9 mouse cellular contexts compared by ENCODE assay signal in genomic region chr6:114882212-114882611, GRCm38 (mm10).
DNase-seq lines count a peak whose midpoint lies in the region; ATAC-seq and TF ChIP-seq lines count a peak whose summit lies in the region.
"Had no signal": no experiment of that assay in that cellular context is flagged by ENCODE, and none has a peak within 500 bp of the region (broad histone marks: within the 10 kb centered on the region; RNA-seq: fewer than 3 reads in every experiment).

No protein-coding gene starts in this region.

- no peaks in the 10 kb centered on the region for H3K9me3 ChIP-seq in forebrain, embryonic 14.5 days (replicated peaks; ENCODE audit: control insufficient read depth, low read length)
- no peaks in the 10 kb centered on the region for H3K9me3 ChIP-seq in intestine, embryonic 16.5 days (ENCODE audit: control insufficient read depth, low read length)
- no peaks in the 10 kb centered on the region for H3K9me3 ChIP-seq in neural tube, embryonic 14.5 days (ENCODE audit: control insufficient read depth, low read length)

- intact Hi-C loops in left cerebral cortex, adult 2 months (cut with DNase I): no loop called here
- intact Hi-C loops in left cerebral cortex, postnatal 10 days (cut with DNase I): no loop called here

- no peaks in the 10 kb centered on the region; the same call in 1 of the 2 replicates for H3K36me3 ChIP-seq in forebrain, embryonic 14.5 days (ENCODE audit: control insufficient read depth, insufficient read depth, low read length)
- no peaks in the 10 kb centered on the region for H3K36me3 ChIP-seq in intestine, embryonic 16.5 days (ENCODE audit: control insufficient read depth, insufficient read depth, low read length)
- H3K36me3 ChIP-seq in neural tube, embryonic 14.5 days (ENCODE audit: control insufficient read depth, insufficient read depth, low read length): no peaks in the 10 kb centered on the region

- TF ChIP-seq CTCF in left cerebral cortex, adult 2 months (IDR thresholded peaks at IDR 0.05): no peak

- H3K27me3 ChIP-seq in forebrain, embryonic 14.5 days (replicated peaks; ENCODE audit: control insufficient read depth, insufficient read depth, low read length): no peaks in the 10 kb centered on the region
- no peaks in the 10 kb centered on the region for H3K27me3 ChIP-seq in intestine, embryonic 16.5 days (replicated peaks; ENCODE audit: control insufficient read depth, insufficient read depth, low read length)
- H3K27me3 ChIP-seq in neural tube, embryonic 14.5 days (ENCODE audit: control insufficient read depth, insufficient read depth, low read length): no peaks in the 10 kb centered on the region
- H3K27me3 ChIP-seq: Patski had no signal

- H3K27ac ChIP-seq in left cerebral cortex, adult 2 months: peak overlapping the region; percentile 92
- H3K27ac ChIP-seq in forebrain, embryonic 14.5 days (ENCODE audit: low read depth, low read length): peak overlapping the region; percentile 97
- peak overlapping the region; percentile 78 for H3K27ac ChIP-seq in intestine, embryonic 16.5 days (ENCODE audit: low read length)
- H3K27ac ChIP-seq in neural tube, embryonic 14.5 days (ENCODE audit: low read depth, low read length): peak overlapping the region; percentile 93

- no peak for DNase-seq in left cerebral cortex, adult 2 months (ENCODE audit: extremely low spot score in 1 of 2, low spot score in 2 of 2)
- DNase-seq in left cerebral cortex, postnatal 10 days (ENCODE audit: extremely low spot score in 1 of 2, low spot score in 2 of 2): no peak
- DNase-seq in forebrain, embryonic 14.5 days (ENCODE audit: low spot score): no peak
- DNase-seq in spleen, postnatal 10 days (ENCODE audit: low spot score in 2 of 2): no peak
- no peak for DNase-seq in layer of hippocampus, adult 9-10 months (ENCODE audit: low spot score)
- DNase-seq in cerebellum, adult 18-20 months: no peak

- peak overlapping the region; percentile 60; the same call in 1 of the 2 replicates for H3K9ac ChIP-seq in forebrain, embryonic 14.5 days (ENCODE audit: low read length)
- H3K9ac ChIP-seq in intestine, embryonic 16.5 days (ENCODE audit: low read depth, low read length): peak overlapping the region; percentile 42
- H3K9ac ChIP-seq in neural tube, embryonic 14.5 days (replicated peaks; ENCODE audit: low read depth, low read length): peak overlapping the region; percentile 25; the same call in 1 of the 2 replicates

- no peak for ATAC-seq in forebrain, embryonic 14.5 days
- no peak for ATAC-seq in intestine, embryonic 16.5 days
- ATAC-seq in neural tube, embryonic 14.5 days (ENCODE audit: low read depth): no peak
- ATAC-seq: Patski had no signal

- peak overlapping the region; percentile 24; the same call in 1 of the 2 replicates for H3K4me2 ChIP-seq in forebrain, embryonic 14.5 days (ENCODE audit: low read length)
- H3K4me2 ChIP-seq in intestine, embryonic 16.5 days (ENCODE audit: low read depth, low read length): no peak overlapping the region
- no peak overlapping the region; the same call in 1 of the 2 replicates for H3K4me2 ChIP-seq in neural tube, embryonic 14.5 days (ENCODE audit: low read depth, low read length)

- WGBS in forebrain, embryonic 14.5 days: 22% methylated on average over 5 of the region's 5 CpGs
- WGBS in intestine, embryonic 16.5 days: 58% methylated on average over 5 of the region's 5 CpGs
- 42% methylated on average over 5 of the region's 5 CpGs for WGBS in neural tube, embryonic 14.5 days

- H3K4me1 ChIP-seq in forebrain, embryonic 14.5 days (ENCODE audit: control insufficient read depth, insufficient read depth, low read length): peaks cover 63% of the 10 kb centered on the region
- H3K4me1 ChIP-seq in intestine, embryonic 16.5 days (ENCODE audit: control insufficient read depth, insufficient read depth, low read length): peaks cover 68% of the 10 kb centered on the region
- peaks cover 42% of the 10 kb centered on the region for H3K4me1 ChIP-seq in neural tube, embryonic 14.5 days (ENCODE audit: control insufficient read depth, insufficient read depth, low read length)

- no peak overlapping the region for H3K4me3 ChIP-seq in left cerebral cortex, adult 2 months
- no peak overlapping the region for H3K4me3 ChIP-seq in forebrain, embryonic 14.5 days (ENCODE audit: low read depth, low read length)
- no peak overlapping the region for H3K4me3 ChIP-seq in intestine, embryonic 16.5 days (ENCODE audit: low read length)
- H3K4me3 ChIP-seq in neural tube, embryonic 14.5 days (ENCODE audit: low read depth, low read length): no peak overlapping the region
